Mouse (Mus musculus) testis, postnatal 14 days (tissue): Measurements from ENCODE around the gene Trip10.

Source experiments
- DNase-seq: peaks from one replicate; pipeline ENCODE4 v3.0.0; 2021; ENCODE audit warnings: low spot score

Trip10 gene

GRCm38 (mm10) chr17:57249186-57250181, at the start of gene Trip10:
Trip10 (plus strand) TSS chr17:57249455.
- DNase-seq, result peak; percentile 92

GRCm38 (mm10) chr17:57201841-57202724, 47.2 kb upstream of the Trip10 start:
- DNase-seq, result no peak

GRCm38 (mm10) chr17:57207938-57208337, 41.3 kb upstream of the Trip10 start:
- no peak for DNase-seq

DNA sequence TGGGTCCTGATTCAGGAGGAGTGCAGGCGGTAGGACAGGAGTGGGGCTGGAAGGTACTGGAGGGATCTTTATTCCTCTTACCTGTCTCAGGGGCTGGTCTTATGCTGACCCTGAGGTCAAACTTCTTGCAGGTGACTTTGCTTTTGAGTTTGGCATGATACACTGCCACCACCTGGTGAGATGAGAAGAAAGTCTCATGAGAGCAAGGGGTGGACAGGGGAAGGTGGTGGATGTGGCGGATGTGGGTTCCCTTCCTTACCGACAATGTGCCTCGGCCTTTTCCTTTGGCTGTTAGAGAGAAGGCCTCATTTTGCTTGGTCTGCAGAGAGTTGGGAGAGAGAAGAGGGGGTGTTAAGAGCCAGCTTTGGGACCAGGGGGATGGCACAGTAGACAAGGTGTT, 39.9 kb upstream of the Trip10 start:
- DNase-seq, result no peak

DNA sequence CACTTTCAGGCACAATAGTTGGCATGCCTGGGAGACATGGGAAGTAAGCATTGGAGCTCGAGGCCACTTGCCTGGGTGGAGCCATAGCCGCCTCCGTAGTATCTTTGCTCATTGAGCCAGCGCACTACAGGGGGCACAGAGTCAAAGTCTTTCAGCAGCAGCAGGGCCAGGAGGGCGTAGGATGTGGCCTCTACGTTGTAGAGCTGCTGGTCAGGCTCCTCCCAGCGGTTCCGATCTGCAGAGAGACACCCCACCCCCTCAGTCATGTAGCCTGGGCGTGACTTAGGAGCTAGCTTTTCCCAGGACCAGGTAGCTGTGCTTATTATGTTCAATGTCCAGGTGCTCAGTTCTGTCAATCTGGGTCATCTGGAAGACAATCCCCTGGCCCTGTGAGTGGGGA, 37.8 kb upstream of the Trip10 start:
- no peak for DNase-seq

GRCm38 (mm10) chr17:57214676-57215387, 34.4 kb upstream of the Trip10 start:
- no peak for DNase-seq

GRCm38 (mm10) chr17:57218335-57218900, 30.8 kb upstream of the Trip10 start:
- DNase-seq, result no peak

DNA sequence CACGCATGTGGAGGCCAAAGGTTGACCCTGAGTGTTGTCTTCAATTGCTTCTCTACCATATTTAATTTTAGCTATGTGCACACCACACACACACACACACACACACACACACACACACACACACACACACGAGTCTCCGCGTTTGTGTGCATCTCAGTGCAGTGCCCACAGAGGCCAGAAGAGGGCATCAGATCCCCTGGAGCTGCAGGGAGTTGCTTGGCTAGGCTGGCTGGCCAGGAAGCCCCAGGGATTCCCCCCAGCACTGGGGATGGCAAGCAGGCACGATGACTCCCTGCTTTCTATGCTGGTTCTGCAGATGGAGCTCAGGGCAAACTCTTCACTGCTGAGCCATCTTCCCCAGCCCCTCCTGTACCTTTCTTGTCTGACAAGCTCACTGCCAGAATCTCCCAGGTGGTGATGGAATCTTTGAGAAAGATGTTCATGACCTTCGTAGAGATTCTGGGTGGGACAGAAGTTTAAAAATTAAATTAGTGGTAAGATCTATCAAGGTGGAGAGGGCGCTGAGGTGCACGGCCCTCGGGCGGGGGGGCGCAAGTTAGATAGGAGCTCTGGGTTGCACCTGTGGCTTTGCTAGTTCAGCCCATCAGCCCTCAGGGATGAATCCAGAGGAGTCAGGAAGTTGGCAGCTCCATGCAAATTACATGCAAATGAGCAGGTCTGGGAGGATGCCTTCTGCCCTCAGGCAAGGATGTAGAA, 29.9 kb upstream of the Trip10 start:
- no peak for DNase-seq

GRCm38 (mm10) chr17:57219884-57220207, 29.4 kb upstream of the Trip10 start:
- no peak for DNase-seq

DNA sequence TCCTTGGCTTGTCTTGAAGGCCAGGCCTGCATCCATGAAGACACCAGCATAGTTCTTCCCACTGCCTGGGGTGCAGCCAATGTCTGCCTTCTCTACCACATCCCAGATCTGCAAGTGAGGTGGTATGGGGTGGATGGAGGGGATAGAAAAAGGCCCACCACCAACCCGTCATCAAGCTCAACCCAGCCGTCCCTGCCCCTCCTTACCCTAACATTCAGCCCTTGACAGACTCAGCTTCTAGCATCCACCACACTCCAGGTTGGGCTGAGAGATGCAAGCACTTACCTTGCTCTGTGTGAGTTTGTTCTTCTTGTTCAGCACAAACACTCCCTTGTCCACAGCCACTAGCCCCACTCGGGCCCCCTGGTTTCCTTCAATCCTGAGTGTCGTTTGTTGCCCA, 27.3 kb upstream of the Trip10 start:
- DNase-seq, result no peak

DNA sequence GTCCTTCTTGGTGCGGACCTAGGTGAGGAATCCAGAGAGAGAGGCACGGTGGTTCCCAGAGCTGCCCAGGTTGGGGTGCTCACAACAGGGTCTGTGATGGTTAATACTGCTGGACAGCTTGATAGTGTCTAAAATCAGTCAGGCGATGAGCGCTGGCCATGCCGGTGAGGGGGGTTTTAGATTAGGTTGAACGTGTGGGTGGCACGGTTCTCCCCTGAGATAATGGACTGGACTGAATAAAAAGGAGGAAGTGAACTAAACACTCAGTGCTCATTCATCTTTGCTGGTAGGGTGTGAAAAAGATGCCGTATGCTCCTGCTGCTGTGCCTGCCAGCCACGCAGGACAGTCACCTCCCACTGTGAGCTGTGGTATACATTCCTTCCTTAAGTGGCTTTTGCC, 25.9 kb upstream of the Trip10 start:
- no peak for DNase-seq

DNA sequence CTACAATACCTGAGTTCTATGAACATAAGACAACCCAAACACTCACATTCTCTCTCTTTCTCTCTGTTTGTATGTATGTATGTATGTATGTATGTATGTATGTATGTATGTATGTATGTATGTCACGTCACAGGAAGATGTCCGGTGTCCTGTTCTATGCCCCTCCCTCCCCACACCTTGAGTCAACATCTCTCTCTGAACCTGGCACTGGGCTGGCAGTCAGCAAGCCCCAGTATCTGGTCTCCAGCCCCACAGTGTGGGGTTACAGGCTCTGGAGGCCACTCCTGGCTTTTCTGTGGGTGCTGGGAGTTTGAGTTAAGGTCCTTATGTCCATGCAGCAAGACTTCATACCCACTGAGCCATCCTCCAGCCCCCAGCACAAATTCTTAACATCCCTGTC, 21.8 kb upstream of the Trip10 start:
- no peak for DNase-seq

- no peak for DNase-seq
Observed at GRCm38 (mm10) chr17:57228014-57228413, 21.2 kb upstream of the Trip10 start, which contains the start of gene C3. C3 (minus strand) TSS chr17:57228136.

GRCm38 (mm10) chr17:57228873-57229272, 20.4 kb upstream of the Trip10 start:
- no peak for DNase-seq

DNA sequence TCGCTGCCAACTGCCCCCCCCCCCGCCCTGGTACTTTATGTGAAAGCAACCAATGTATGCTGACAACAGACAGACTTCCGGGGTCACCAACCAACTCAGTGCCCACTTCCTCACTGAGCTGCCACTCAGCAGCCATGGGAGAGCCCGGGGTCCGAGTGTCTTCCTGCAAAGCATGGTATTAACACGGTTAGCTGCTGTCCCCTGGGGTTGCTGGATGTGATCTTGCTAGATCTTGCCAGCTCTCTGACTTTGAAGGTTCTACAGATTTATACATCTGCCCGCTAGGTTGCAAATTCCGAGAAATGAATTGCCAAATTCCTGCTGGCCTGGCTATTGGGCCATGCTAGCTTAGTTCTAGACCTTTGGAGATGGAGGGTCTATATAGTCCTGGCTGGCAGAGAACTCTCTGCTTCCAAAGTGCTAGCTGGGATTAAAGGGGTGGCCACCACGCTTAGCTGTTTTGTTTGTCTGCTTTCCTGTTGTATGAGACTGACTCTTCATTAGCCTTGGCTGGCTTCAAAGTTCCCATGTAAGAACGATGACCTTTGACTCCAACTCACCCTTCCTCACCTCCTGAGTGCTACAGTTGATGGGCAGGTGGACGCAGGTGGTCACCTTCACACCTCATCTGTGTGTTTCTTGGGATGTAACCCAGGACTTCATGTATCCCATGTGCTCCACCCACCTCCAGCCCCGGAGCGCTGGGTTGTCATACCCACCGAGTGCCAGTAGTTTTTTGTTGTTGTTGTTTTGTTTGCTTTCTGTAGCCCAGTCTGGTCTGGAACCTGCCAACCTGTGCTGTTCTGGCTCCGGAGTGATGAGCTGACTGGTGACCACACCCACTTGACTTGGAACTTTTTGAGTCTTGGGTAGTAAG, 19.2 kb upstream of the Trip10 start:
- DNase-seq, result no peak

GRCm38 (mm10) chr17:57230728-57231125, 18.5 kb upstream of the Trip10 start:
- no peak for DNase-seq

- DNase-seq, result no peak
Observed at GRCm38 (mm10) chr17:57231321-57231771, 17.9 kb upstream of the Trip10 start.

DNA sequence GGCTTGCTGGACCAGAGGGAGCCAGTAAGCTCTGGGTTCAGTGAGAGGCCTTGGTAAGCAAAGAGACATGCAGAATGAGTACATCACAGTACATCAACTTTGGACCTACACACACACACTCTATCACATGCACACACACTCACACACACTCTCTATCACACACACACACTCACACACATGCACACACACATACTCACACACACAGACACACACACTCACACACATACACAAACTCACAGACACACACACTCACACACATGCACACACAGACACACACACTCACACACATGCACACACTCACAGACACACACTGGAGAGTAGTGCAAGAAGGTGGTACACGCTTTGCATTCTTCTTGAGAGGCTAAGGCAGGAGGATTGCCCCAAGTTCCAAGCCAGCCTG, 17.1 kb upstream of the Trip10 start:
- DNase-seq, result no peak

DNA sequence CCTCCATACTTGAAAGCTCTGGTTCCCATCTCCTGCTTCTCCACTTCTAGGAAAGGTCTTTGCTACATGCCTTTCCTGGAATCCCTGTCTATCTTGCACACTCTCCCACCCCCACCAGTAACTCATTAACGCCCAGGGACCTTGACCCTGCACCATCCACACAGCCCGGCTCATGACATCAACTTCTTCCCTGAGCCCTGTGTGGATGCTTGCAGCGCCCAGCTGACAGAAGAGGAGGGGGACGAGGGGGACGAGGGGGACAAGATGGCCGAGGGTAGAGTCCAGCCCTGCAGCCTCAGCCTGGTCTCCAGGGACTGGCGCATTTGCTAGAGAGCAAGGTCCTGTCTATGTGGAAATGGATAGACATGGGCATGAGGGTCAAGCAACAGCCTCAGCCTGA, 16.2 kb upstream of the Trip10 start:
- DNase-seq, result no peak
